Comparison of ENCODE assay signal across 7 mouse cellular contexts in the genomic region with DNA sequence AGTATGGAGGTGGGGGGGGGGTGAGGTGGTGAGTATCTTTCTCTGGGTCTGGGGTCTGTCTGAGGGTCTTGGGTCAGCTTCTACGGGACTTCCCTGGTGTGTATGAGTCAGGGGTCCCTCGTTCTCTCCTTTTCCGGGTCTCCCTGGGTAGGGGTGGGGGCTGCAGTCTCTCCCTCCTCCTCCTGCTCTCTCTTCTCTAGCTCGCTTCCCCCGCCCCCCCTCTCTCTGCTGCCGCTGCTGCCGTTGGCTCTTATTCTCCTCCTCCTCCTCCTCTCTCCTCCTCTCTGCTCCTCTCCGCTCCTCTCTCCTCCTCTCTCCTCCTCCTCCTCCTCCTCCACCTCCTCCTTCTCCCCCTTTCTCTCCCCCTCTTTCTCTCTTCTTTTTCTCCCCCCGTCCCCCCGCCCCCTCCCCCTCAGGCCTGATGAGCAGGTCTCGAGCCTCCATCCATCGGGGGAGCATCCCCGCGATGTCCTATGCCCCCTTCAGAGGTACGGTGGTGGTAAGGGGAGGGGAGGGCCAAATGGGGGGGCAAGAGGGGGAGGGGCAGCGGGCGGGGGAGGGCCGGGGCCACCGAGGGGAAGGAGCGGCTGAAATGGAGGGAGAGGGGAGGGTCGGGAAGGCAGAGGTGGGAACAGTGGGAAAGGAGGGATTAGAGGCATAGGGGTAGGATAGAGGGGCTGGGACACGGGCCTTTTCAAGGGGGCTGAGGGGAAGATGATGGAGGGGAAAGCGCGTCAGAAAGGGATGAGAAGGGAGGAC. TPM values are rescaled to one million over a fixed set of nuclear protein-coding genes. Genes with fewer than 3 reads are reported as not detected.
DNase-seq lines count a peak whose midpoint lies in the region; ATAC-seq and TF ChIP-seq lines count a peak whose summit lies in the region.

Syngap1 (plus strand) TSS at position 223 of the 759 bp plus-strand sequence.

- under 1% methylated on average over 22 of the region's 24 CpGs for WGBS in forebrain, embryonic 12.5 days
- 3% methylated on average over 21 of the region's 24 CpGs for WGBS in kidney, postnatal 0 days
- 8% methylated on average over 20 of the region's 24 CpGs for WGBS in liver, postnatal 0 days (ENCODE audit: insufficient replicate concordance)
- 3% methylated on average over 16 of the region's 24 CpGs for WGBS in stomach, embryonic 15.5 days

- no peak for TF ChIP-seq EP300 in liver, postnatal 0 days (IDR thresholded peaks at IDR 0.05; ENCODE audit: low read depth)

- H3K27ac ChIP-seq in forebrain, embryonic 12.5 days: peak within 1 kb of the TSS; percentile 97
- peak within 1 kb of the TSS; percentile 93 for H3K27ac ChIP-seq in kidney, postnatal 0 days
- H3K27ac ChIP-seq in liver, postnatal 0 days (ENCODE audit: low read depth): peak within 1 kb of the TSS; percentile 97
- peak within 1 kb of the TSS; percentile 95 for H3K27ac ChIP-seq in stomach, embryonic 15.5 days

- DNase-seq in thymus, postnatal 0 days (ENCODE audit: low spot score): peak; percentile 13
- DNase-seq in thymus, postnatal 36 days: no peak
- DNase-seq in brain, embryonic 14.5 days (ENCODE audit: low read depth): peak; percentile 92
- DNase-seq in kidney, postnatal 0 days (ENCODE audit: low spot score): peak; percentile 76
- peak; percentile 40 for DNase-seq in liver, postnatal 0 days

- peak within 1 kb of the TSS; percentile 98 for H3K4me2 ChIP-seq in forebrain, embryonic 12.5 days
- peak within 1 kb of the TSS; percentile 82 for H3K4me2 ChIP-seq in kidney, postnatal 0 days (ENCODE audit: low read length)
- peak within 1 kb of the TSS; percentile 91 for H3K4me2 ChIP-seq in liver, postnatal 0 days (ENCODE audit: low read depth, low read length)
- peak within 1 kb of the TSS; percentile 84 for H3K4me2 ChIP-seq in stomach, embryonic 15.5 days

- H3K27me3 ChIP-seq in forebrain, embryonic 12.5 days: no peaks in the 10 kb centered on the region
- H3K27me3 ChIP-seq in kidney, postnatal 0 days (ENCODE audit: insufficient read depth, low read length): no peaks in the 10 kb centered on the region
- no peaks in the 10 kb centered on the region for H3K27me3 ChIP-seq in liver, postnatal 0 days (ENCODE audit: insufficient read depth, low read length)
- H3K27me3 ChIP-seq in stomach, embryonic 15.5 days (replicated peaks): no peaks in the 10 kb centered on the region

- TF ChIP-seq CTCF in brain, embryonic 14.5 days (IDR thresholded peaks at IDR 0.05; ENCODE audit: borderline replicate concordance, extremely low read depth, insufficient read depth, insufficient read length): no peak
- no peak for TF ChIP-seq CTCF in kidney, postnatal 0 days (IDR thresholded peaks at IDR 0.05; ENCODE audit: low read depth)
- TF ChIP-seq CTCF in liver, postnatal 0 days (IDR thresholded peaks at IDR 0.05; ENCODE audit: low read depth): no peak

- ATAC-seq in forebrain, embryonic 12.5 days (ENCODE audit: low FRiP score): no peak
- ATAC-seq in kidney, postnatal 0 days (replicated peaks; ENCODE audit: low FRiP score, low read depth): no peak
- ATAC-seq in liver, postnatal 0 days: no peak
- ATAC-seq in stomach, embryonic 15.5 days (ENCODE audit: insufficient read depth, low FRiP score, low read depth): no peak

- H3K9me3 ChIP-seq in forebrain, embryonic 12.5 days: no peaks in the 10 kb centered on the region
- H3K9me3 ChIP-seq in kidney, postnatal 0 days (replicated peaks; ENCODE audit: low read length): no peaks in the 10 kb centered on the region
- H3K9me3 ChIP-seq in liver, postnatal 0 days (ENCODE audit: low read length): no peaks in the 10 kb centered on the region
- H3K9me3 ChIP-seq in stomach, embryonic 15.5 days: no peaks in the 10 kb centered on the region

- peak; percentile 5; the same call in 1 of the 2 replicates for TF ChIP-seq POLR2A in brain, embryonic 14.5 days (IDR thresholded peaks at IDR 0.05; ENCODE audit: borderline replicate concordance, extremely low read depth, insufficient read depth, insufficient read length, poor library complexity, severe bottlenecking)

- H3K9ac ChIP-seq in forebrain, embryonic 12.5 days: peak within 1 kb of the TSS; percentile 80
- peak within 1 kb of the TSS; percentile 78 for H3K9ac ChIP-seq in kidney, postnatal 0 days (ENCODE audit: low read depth, low read length)
- peak within 1 kb of the TSS; percentile 82 for H3K9ac ChIP-seq in liver, postnatal 0 days (replicated peaks)
- H3K9ac ChIP-seq in stomach, embryonic 15.5 days: peak within 1 kb of the TSS; percentile 66; the same call in 1 of the 2 replicates

- H3K4me3 ChIP-seq in forebrain, embryonic 12.5 days (replicated peaks): peak within 1 kb of the TSS; percentile 64
- H3K4me3 ChIP-seq in kidney, postnatal 0 days (replicated peaks; ENCODE audit: low read depth, low read length): peak within 1 kb of the TSS; percentile 46
- H3K4me3 ChIP-seq in liver, postnatal 0 days (ENCODE audit: low read depth, low read length): peak within 1 kb of the TSS; percentile 57
- H3K4me3 ChIP-seq in stomach, embryonic 15.5 days (replicated peaks): peak within 1 kb of the TSS; percentile 63

- H3K4me1 ChIP-seq in forebrain, embryonic 12.5 days: peaks cover 67% of the 10 kb centered on the region
- peaks cover 30% of the 10 kb centered on the region for H3K4me1 ChIP-seq in kidney, postnatal 0 days (replicated peaks; ENCODE audit: insufficient read depth, low read length)
- H3K4me1 ChIP-seq in liver, postnatal 0 days (ENCODE audit: insufficient read depth): peaks cover 29% of the 10 kb centered on the region
- H3K4me1 ChIP-seq in stomach, embryonic 15.5 days: peaks cover 36% of the 10 kb centered on the region

- peaks cover 11% of the 10 kb centered on the region for H3K36me3 ChIP-seq in forebrain, embryonic 12.5 days (replicated peaks)
- H3K36me3 ChIP-seq in kidney, postnatal 0 days (ENCODE audit: insufficient read depth, low read length): no peaks in the 10 kb centered on the region
- peaks cover 8% of the 10 kb centered on the region; the same call in 1 of the 2 replicates for H3K36me3 ChIP-seq in liver, postnatal 0 days (replicated peaks; ENCODE audit: insufficient read depth, low read length)
- H3K36me3 ChIP-seq in stomach, embryonic 15.5 days: peaks cover 12% of the 10 kb centered on the region

RNA-seq across cellular contexts. Expression of gene Syngap1, which starts in this region (rescaled TPM):
- polyA plus RNA-seq in thymus, postnatal 0 days (2015; fragmentation: Nextera tagmentation; extraction: Ambion mirVana): 0.21 TPM in 2 replicates
- polyA plus RNA-seq in brain, embryonic 14.5 days (2012; rRNA removed): 120 and 136 TPM in 2 replicates
- 3.9 and 4.8 TPM in 2 replicates for polyA plus RNA-seq in forebrain, embryonic 12.5 days (2016; fragmentation: Nextera tagmentation; extraction: Ambion mirVana)
- polyA plus RNA-seq in kidney, postnatal 0 days (2015; fragmentation: Nextera tagmentation; extraction: Ambion mirVana): 0.78 and 0.99 TPM in 2 replicates
- 0.19 and 0.33 TPM in 2 replicates for polyA plus RNA-seq in liver, postnatal 0 days (2015; fragmentation: Nextera tagmentation; extraction: Ambion mirVana)
- 2.0 and 2.2 TPM in 2 replicates for polyA plus RNA-seq in stomach, embryonic 15.5 days (2015; fragmentation: Nextera tagmentation; extraction: Ambion mirVana)

Comparison
In these comparisons a context has a peak if more than half of its experiments do, and no peak if none do; other contexts are left out.
1. RNA of gene Syngap1 (polyA plus RNA-seq): 120 to 136 TPM in brain, embryonic 14.5 days; 3.9 to 4.8 TPM in forebrain, embryonic 12.5 days, 2.0 to 2.2 TPM in stomach, embryonic 15.5 days, 0.78 to 0.99 TPM in kidney, postnatal 0 days, 0.19 to 0.33 TPM in liver, postnatal 0 days and 0.21 TPM in thymus, postnatal 0 days; every median in the first group is over 10 times any median in the second.
2. Peak in DNase-seq in thymus, postnatal 0 days; RNA of the gene not detected or under 1 TPM.
3. Peak in DNase-seq, H3K4me3 ChIP-seq, H3K27ac ChIP-seq, H3K9ac ChIP-seq and H3K4me2 ChIP-seq in kidney, postnatal 0 days; RNA of the gene not detected or under 1 TPM.
4. Peak in DNase-seq, H3K4me3 ChIP-seq, H3K27ac ChIP-seq, H3K9ac ChIP-seq and H3K4me2 ChIP-seq in liver, postnatal 0 days; RNA of the gene not detected or under 1 TPM.
5. Peak in every context shown above with its lines, with median percentiles within 50 percentile points of each other: H3K27ac ChIP-seq, H3K4me2 ChIP-seq, H3K4me3 ChIP-seq and H3K9ac ChIP-seq.